Mouse (Mus musculus) kidney, embryonic 16.5 days (tissue): ENCODE measurements around the gene Rab31. TPM values are rescaled to one million over a fixed set of nuclear protein-coding genes. Genes with fewer than 3 reads are reported as not detected.

Source experiments
- ATAC-seq: fragments of 200-750 bp; cut with Nextera tagmentation; 2 replicates; pipeline ENCODE4 v1.8.0; 2017; ENCODE audit warnings: moderate TSS enrichment; ENCODE audit not compliant: low FRiP score, low TSS enrichment
- H3K27ac ChIP-seq: fragments of 300-500 bp; sonication (generic); 2 replicates; pipeline ENCODE4 v1.5.1; 2014; ENCODE audit warnings: low read length
- H3K27me3 ChIP-seq: fragments of 300-500 bp; sonication (generic); 2 replicates; pipeline ENCODE4 v1.6.1; 2014; ENCODE audit warnings: low read length, control low read depth, mixed read lengths; ENCODE audit not compliant: insufficient read depth
- H3K36me3 ChIP-seq: fragments of 300-500 bp; sonication (generic); 2 replicates; pipeline ENCODE4 v1.6.1; 2014; ENCODE audit warnings: low read length, control low read depth, mixed read lengths; ENCODE audit not compliant: insufficient read depth
- H3K4me1 ChIP-seq: fragments of 300-500 bp; sonication (generic); 2 replicates; pipeline ENCODE4 v1.6.1; 2014; ENCODE audit warnings: low read length, control low read depth, mixed read lengths; ENCODE audit not compliant: insufficient read depth
- H3K4me2 ChIP-seq: fragments of 300-500 bp; sonication (generic); replicated peaks from 2 replicates; pipeline ENCODE4 v1.6.1; 2014; ENCODE audit warnings: low read depth, low read length
- H3K4me3 ChIP-seq: fragments of 300-500 bp; sonication (generic); 2 replicates; pipeline ENCODE4 v1.5.1; 2014; ENCODE audit warnings: mild to moderate bottlenecking, low read length
- H3K9ac ChIP-seq: fragments of 300-500 bp; sonication (generic); replicated peaks from 2 replicates; pipeline ENCODE4 v1.6.1; 2014; ENCODE audit warnings: low read length
- H3K9me3 ChIP-seq: fragments of 300-500 bp; sonication (generic); 2 replicates; pipeline ENCODE4 v1.6.1; 2016; ENCODE audit warnings: low read length, control low read depth
- WGBS: fragments of 180-500 bp; shearing (Covaris S2); extraction: QIAGEN DNeasy Blood & Tissue Kit; methylation state at CpG from one replicate; pipeline ENCODE4 v1.1.7; 2014; 5-methylcytosine and 5-hydroxymethylcytosine counted together
- polyA plus RNA-seq: library from polyadenylated mRNA; unstranded; fragments of >200 nt; fragmentation: Nextera tagmentation; extraction: Ambion mirVana; gene quantifications from 2 replicates; pipeline ENCODE4 v1.2.1, GENCODE M21; 2015

The Rab31 gene
- polyA plus RNA-seq, 1 experiment from 2014 or later, result 38.4 TPM

DNA sequence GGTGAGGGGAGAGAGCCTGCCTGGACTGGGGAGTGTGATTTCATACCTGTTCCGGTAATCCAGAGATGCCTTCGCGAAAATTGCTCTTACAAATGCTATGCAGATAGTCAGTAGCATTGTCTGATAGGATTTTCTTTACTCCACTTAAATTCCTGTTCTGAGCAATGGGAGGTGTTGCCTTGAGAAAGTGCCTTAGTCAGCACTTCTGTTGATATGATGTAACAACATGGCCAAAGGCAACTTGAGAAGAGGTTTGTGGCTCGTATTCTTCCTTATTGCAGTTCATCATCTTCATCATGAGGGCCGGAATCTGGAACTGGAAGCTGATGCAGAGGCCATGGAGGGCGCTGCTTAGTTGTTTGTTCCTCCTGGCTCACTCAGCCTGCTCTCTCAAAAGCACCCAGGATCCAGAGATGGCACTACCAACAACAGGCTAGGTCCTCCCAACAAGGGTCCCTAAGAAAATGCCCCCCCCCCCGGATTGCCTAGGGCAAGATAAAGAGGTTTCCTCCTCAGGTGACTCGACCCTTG is 12.1 kb upstream of the Rab31 start:
- Histone ChIP-seq H3K27me3 (no peaks in the 10 kb centered on the region), H3K9ac (peak overlapping the region; percentile 3; the same call in 1 of the 2 replicates), H3K4me1 (peaks cover 39% of the 10 kb centered on the region), H3K27ac (0 out of 2 replicates have a peak overlapping the region, but pooled peaks have one; percentile 1), H3K36me3 (peaks cover 21% of the 10 kb centered on the region; the same call in 1 of the 2 replicates), H3K9me3 (peaks cover 3% of the 10 kb centered on the region; the same call in 1 of the 2 replicates), H3K4me2 (peak overlapping the region; percentile 74), H3K4me3 (peak overlapping the region; percentile 32)
- WGBS, result 60% methylated on average over 8 of the region's 8 CpGs
- ATAC-seq, result no peak

DNA sequence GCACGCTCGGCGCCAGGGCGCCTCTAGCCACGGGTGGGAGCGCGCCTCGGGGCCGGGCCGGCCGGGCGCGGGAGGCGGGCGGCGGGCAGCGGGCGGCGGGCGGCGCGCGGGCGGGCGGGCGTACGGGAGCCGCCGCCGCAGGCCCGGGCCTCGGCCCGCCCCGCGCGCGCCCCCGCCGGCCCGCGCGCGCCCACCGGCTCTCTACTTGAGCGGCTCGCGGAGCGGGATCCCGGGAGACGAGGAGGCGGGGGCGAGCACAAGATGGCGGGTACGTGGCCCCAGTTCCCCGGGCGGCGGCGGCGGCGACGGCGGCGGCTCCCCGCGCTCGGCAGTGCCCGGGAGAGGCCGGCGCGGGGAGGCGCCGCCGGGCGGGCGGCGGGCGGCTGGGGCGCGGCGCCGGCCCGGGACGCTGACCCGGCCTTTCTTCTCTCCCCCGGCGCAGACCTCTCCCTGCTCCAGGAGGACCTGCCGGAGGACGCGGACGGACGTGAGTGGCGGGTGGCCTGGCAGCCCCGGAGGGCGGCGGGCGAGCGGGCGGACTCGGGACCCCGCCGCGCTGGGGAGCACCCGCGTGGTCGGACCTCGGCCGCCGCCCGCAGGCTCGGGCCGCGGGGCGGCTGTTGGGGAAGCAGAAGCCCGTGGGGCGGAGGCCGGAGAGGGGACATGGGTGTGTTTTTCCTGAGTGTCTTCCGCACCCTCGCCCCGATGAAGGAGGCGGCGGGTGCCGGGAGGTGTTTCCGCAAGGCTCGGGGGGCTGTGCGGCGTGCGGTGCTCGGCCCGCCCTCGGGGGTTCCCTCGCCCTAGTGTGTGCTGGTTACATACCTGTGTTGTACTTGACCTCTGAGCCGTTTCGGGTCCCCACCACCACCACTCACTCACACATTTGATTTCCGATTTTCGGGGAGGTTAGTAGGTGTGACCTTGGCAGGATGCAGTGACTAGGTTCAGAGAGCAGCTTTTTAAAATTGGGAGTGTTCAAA is 10.9 kb upstream of the Rab31 start:
- peak overlapping the region; percentile 99 for H3K27ac ChIP-seq
- peak overlapping the region; percentile 94 for H3K4me3 ChIP-seq
- peaks cover 3% of the 10 kb centered on the region; the same call in 1 of the 2 replicates for H3K9me3 ChIP-seq
- H3K4me2 ChIP-seq, result peak overlapping the region; percentile 74
- H3K9ac ChIP-seq, result peak overlapping the region; percentile 99
- H3K27me3 ChIP-seq, result no peaks in the 10 kb centered on the region
- WGBS, result under 1% methylated on average over 73 of the region's 135 CpGs
- H3K36me3 ChIP-seq, result peaks cover 21% of the 10 kb centered on the region; the same call in 1 of the 2 replicates
- ATAC-seq, result peak; percentile 65
- peaks cover 32% of the 10 kb centered on the region for H3K4me1 ChIP-seq

DNA sequence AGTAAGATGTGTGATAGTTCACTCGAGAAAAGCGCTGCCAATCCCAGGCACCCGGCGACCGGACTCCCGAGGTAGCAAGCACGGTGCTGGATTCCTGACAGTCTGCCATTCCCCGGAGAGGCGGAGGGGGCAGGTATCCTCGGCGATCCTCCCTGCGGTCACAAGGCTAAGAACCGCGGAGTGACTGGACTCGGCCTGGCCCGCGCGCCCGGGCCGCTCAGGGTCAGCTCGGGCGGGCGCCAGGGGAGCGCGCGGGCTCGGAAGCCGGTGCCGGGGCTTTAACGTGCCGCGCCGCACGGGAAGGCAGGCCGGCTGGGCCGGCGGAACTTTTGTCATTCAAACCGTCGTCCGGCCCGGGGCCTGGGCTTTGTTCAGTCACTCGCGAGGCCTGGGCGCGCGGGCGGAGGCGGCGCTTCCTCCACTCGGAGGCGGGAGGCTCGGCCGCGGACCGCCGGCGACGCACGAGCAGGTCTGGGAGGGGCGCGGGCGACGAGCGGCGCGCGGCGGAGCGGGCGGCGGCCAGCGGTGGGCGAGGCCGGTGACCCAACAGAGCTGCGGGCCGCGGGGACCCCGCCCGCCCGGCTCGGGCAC is 10.1 kb upstream of the Rab31 start, which contains the start of gene Ppp4r1:
Gene Ppp4r1, plus strand, starts transcription at position 23 of the 591 bp plus-strand sequence.
- H3K4me3 ChIP-seq, result peak within 1 kb of the TSS; percentile 94
- peak within 1 kb of the TSS; percentile 99 for H3K9ac ChIP-seq
- H3K4me2 ChIP-seq, result peak within 1 kb of the TSS; percentile 74
- H3K27ac ChIP-seq, result peak within 1 kb of the TSS; percentile 99
- peaks cover 16% of the 10 kb centered on the region; the same call in 1 of the 2 replicates for H3K36me3 ChIP-seq
- ATAC-seq, result peak; percentile 90
- peaks cover 3% of the 10 kb centered on the region; the same call in 1 of the 2 replicates for H3K9me3 ChIP-seq
- no peaks in the 10 kb centered on the region for H3K27me3 ChIP-seq
- H3K4me1 ChIP-seq, result peaks cover 25% of the 10 kb centered on the region
- under 1% methylated on average over 66 of the region's 81 CpGs for WGBS

DNA sequence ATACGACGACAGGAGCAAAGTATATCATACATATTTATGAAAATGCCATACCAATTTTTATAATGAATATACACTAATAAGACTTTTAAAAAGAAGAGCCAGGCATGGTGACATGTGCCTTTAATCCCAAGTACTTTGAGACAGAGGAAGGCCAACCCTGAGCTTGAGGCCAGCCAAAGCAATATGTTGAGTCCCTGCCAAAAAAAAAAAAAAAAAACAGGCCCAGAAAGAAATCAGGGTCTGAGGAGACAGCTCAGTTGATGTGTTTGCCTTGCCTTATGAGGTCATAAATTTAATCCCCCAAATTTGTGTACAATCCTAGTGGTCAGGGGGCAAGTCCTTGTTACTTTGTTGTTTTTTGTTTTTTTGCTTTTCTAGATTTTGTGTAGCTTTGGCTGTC is 8.4 kb upstream of the Rab31 start:
- Histone ChIP-seq H3K4me3 (no peak overlapping the region), H3K36me3 (0 out of 2 replicates have a peak, but pooled peaks cover 3% of the 10 kb centered on the region), H3K4me2 (no peak overlapping the region), H3K27me3 (no peaks in the 10 kb centered on the region), H3K9me3 (peaks cover 3% of the 10 kb centered on the region; the same call in 1 of the 2 replicates), H3K4me1 (peaks cover 19% of the 10 kb centered on the region), H3K9ac (no peak overlapping the region), H3K27ac (no peak overlapping the region)
- 92% methylated on average over 2 of the region's 2 CpGs for WGBS
- no peak for ATAC-seq

DNA sequence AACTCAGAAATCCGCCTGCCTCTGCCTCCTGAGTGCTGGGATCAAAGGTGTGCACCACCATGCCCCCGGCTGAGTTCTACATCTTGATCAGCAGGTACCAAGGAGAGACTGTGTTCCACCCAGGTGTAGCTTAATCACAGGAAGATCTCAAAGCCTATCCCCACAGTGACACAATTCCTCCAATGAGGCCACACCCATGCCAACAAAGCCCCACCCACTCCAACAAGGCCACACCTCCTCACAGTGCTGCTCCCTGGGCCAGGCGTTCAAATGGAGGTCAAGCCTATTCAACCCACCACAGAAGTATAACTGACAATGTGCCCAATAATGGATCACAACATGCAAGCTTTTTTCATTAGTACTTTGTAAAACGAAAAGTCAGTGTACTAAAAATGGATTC is 4.9 kb upstream of the Rab31 start:
- no peak overlapping the region for H3K4me3 ChIP-seq
- H3K27me3 ChIP-seq, result no peaks in the 10 kb centered on the region
- ATAC-seq, result no peak
- no peaks in the 10 kb centered on the region for H3K9me3 ChIP-seq
- no peak overlapping the region for H3K27ac ChIP-seq
- WGBS, result 93% methylated on average over 4 of the region's 4 CpGs
- no peaks in the 10 kb centered on the region for H3K36me3 ChIP-seq
- peaks cover 18% of the 10 kb centered on the region for H3K4me1 ChIP-seq
- no peak overlapping the region for H3K9ac ChIP-seq
- no peak overlapping the region for H3K4me2 ChIP-seq

DNA sequence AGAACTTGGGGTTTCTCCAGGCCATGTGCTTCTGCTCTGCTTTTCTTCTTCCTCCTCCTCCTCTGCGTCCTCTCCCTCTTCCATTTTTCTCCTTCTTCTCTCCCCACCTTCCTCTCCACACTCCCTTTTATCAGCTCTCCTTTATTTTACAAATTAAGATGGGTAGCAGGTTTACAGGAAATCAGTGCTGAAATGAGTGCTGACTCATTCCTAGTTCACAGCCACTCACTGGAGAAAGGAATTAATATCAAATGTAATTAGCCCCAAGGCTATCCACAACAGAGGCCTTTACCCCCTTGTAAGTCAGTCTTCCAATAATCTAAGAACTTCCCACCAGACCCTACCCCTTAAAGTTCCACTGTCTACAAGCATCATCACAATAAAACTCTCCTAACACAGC is 3.7 kb upstream of the Rab31 start:
- Histone ChIP-seq H3K9me3 (no peaks in the 10 kb centered on the region), H3K4me3 (no peak overlapping the region), H3K27ac (no peak overlapping the region), H3K4me2 (no peak overlapping the region), H3K27me3 (no peaks in the 10 kb centered on the region), H3K36me3 (no peaks in the 10 kb centered on the region), H3K9ac (no peak overlapping the region), H3K4me1 (peaks cover 17% of the 10 kb centered on the region)
- 75% methylated on average over 1 of the region's 1 CpGs for WGBS
- ATAC-seq, result no peak

DNA sequence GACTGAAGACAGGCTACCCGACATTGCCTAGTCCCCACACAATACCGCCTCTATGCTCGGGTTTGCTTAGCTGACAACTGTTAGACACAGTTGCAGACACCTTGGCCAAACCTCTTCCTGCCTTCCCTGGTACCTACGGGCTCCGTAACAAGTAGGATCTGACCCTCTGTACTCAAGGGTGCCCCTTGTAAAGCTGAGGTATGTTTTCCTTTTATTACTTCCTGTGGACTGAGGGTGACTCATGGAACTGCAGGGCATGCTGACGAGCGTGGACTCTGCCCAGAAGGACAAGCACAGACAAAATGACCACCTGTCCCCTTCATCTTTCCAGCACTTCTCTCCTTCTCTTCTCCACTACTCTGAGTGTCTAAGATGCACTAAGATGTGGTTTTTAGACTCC is 1.9 kb upstream of the Rab31 start:
- Histone ChIP-seq H3K27ac (no peak overlapping the region), H3K4me2 (no peak overlapping the region), H3K4me3 (no peak overlapping the region), H3K4me1 (peaks cover 20% of the 10 kb centered on the region), H3K9ac (no peak overlapping the region), H3K36me3 (no peaks in the 10 kb centered on the region), H3K27me3 (no peaks in the 10 kb centered on the region), H3K9me3 (no peaks in the 10 kb centered on the region)
- WGBS, result 51% methylated on average over 7 of the region's 7 CpGs
- no peak for ATAC-seq

DNA sequence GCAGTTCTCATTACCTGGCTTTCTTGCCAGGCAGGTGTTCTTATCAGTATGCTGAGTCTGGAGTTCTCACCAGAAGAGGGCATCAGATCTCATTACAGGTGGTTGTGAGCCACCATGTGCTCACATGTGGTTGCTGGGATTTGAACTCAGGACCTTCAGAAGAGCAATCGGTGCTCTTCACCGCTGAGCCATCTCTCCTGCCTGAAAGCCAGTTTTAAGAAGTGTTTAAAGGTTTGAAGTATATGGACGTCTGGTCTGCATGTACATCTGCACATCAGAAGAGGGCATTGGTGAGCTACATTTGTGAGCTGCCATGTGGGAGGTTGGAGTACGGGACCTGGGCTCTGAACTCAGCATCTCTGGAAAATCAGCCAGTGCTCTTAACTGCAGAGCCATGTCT is 1.1 kb upstream of the Rab31 start:
- no peak overlapping the region for H3K4me2 ChIP-seq
- no peaks in the 10 kb centered on the region for H3K36me3 ChIP-seq
- no peak overlapping the region for H3K4me3 ChIP-seq
- H3K4me1 ChIP-seq, result peaks cover 25% of the 10 kb centered on the region
- no peak overlapping the region for H3K27ac ChIP-seq
- 72% methylated on average over 4 of the region's 4 CpGs for WGBS
- H3K27me3 ChIP-seq, result no peaks in the 10 kb centered on the region
- H3K9ac ChIP-seq, result no peak overlapping the region
- H3K9me3 ChIP-seq, result no peaks in the 10 kb centered on the region
- ATAC-seq, result no peak

DNA sequence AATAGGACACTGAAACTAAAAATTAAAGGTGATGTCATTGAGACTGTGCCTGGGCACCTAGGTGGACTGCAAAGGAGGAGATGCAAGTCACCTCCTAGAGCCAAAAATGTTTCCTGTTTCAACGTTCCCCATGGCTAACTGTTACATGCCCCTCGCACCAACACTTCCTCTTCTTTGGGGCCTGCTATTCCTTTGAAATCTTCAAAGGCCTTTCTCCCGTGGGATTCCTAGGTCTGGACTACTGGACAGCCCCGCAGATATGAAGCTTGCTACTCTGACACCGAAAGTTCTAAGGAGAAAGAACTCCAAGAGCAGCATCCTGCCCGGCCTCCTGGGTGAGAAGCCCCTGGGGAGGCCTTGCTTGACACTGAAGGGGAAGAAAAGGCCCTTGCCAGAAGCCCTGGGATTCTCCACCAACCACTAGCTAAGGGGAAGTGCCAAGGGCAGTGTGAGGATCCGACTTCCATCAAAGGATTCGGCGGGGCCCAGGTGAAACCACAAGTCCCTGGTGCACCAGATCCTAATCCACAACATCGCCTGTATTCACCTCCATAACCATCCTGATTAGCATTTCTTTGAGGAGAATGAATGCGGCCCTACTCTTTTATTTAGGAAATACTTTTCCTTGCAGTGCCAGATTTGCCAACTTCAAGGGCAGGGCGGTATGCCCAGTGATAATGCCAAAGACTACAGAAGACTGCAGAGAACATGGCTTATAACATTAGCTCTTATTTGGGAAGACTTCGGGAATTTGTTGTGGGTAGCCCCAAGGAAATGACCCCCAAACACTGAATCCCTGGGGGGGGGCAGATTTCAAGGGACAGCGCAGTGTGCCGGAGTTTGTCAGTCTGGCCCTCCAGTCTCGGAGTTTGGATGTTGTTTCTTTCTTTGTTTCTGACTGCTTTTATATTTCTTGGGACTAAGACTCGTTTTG is 1.3 kb downstream of the Rab31 start:
- ATAC-seq, result no peak

More for the DNA sequence above, 1.3 kb downstream of the Rab31 start:
- Histone ChIP-seq H3K9ac (peak overlapping the region; percentile 81), H3K4me1 (peaks cover 27% of the 10 kb centered on the region), H3K9me3 (no peaks in the 10 kb centered on the region), H3K36me3 (no peaks in the 10 kb centered on the region), H3K27me3 (no peaks in the 10 kb centered on the region), H3K4me2 (peak overlapping the region; percentile 95), H3K27ac (no peak overlapping the region), H3K4me3 (peak overlapping the region; percentile 78)
- 26% methylated on average over 17 of the region's 17 CpGs for WGBS
